Mouse (Mus musculus) lung, postnatal 10 days (tissue): ENCODE data around the gene 2410004B18Rik.
"Not testable (repeated sequence)": the region's sequence is repeated elsewhere in the genome, so short reads cannot be mapped to it uniquely, and the experiment has no call there.

Experiments used
- DNase-seq: peaks from one replicate; pipeline ENCODE4 v3.0.0; 2021

The 2410004B18Rik gene

DNA sequence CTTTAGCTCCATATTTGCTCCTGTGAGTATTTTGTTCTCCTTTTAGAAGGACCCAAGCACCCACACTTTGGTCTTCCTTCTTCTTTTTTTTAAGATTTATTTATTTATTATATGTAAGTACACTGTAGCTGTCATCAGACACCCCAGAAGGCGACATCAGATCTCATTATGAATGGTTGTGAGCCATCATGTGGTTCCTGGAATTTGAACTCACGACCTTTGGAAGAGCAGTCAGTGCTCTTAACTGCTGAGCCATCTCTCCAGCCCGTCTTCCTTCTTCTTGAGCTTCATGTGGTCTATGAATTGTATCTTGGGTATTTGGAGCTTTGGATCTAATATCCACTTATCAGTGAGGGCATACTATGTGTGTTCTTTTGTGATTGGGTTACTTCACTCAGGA, 27.8 kb downstream of the 2410004B18Rik start:
- not testable (repeated sequence) for DNase-seq

DNA sequence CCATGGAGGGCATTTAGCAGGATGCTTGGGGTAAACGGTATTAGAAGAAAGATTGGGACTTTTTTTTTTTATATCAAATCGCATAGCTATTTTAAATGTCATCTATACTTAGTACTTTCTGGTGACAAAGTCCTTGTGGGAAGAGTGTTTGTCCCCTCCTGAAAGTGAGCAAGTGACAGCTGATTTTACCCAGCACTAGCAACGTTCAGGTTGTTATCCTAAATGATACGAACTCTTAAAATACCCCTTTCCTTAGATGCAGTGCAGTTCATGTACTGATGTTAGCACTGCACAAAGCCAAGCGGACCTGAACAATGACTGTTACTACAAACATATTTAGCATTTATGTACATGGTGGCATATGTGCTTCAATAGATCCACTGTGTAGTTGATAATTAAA, 29.0 kb downstream of the 2410004B18Rik start:
- DNase-seq = no peak

DNA sequence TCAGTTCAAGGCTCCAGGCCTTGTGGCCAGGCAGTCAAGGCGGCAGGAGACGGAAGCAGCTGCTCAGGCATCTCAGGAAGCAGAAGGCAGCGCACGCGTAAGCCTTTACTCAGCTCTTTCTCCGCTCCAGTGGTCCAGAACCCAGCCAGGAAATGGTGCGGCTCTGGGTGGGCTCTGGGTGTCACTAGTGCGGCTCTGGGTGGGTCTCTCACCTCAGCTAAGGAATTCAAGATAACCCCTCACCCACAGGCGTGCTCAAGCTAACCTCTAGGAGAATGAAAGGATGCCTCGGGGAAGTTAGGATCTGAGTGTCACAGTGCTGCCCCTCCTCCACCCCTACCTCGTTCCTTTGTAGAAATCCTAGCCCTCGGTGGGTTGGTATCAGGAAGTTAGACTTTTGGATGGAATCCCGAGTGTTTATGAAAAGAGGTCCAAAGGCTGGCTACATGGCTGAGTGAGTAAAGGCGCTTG, 31.3 kb downstream of the 2410004B18Rik start:
- peak; percentile 11 for DNase-seq

DNA sequence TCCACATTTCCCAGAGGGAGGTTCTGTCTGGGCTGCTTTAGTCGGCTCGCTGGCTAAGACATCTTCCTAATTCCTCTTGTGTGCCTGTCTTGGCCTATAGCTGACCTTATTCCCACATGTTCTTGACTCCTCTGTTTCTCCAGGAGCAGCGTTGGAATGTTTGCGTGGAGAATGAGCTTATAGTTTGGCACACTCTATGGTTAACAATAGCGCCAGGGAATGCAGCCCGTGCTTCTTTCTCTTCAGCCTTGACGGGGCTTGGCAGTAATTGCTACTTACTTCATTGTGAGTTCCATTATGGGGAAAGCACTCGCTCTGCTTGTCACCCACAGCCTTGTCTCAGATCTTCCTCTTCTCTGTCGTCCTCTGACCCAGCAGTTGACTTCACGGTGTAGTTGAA, 33.7 kb downstream of the 2410004B18Rik start:
- peak; percentile 22 for DNase-seq

DNA sequence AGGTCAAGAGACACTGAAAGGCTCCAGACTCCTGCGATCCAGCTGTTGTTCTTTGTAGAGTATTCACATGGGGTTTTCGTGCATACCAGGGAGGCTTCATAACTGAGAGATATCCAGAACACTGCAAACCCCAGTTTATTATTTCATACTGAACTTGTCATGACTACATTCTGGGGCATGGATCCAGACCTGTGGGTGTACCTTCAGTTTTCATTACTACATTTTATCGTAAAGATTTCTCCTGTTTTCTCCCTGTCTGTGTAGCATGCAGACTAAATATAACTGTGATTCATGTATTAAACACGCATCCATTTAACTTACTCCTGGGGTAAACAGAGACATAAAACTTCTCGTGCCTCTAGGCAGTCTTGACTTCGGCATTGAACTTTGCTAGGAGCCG, 37.2 kb downstream of the 2410004B18Rik start:
- no peak for DNase-seq

DNA sequence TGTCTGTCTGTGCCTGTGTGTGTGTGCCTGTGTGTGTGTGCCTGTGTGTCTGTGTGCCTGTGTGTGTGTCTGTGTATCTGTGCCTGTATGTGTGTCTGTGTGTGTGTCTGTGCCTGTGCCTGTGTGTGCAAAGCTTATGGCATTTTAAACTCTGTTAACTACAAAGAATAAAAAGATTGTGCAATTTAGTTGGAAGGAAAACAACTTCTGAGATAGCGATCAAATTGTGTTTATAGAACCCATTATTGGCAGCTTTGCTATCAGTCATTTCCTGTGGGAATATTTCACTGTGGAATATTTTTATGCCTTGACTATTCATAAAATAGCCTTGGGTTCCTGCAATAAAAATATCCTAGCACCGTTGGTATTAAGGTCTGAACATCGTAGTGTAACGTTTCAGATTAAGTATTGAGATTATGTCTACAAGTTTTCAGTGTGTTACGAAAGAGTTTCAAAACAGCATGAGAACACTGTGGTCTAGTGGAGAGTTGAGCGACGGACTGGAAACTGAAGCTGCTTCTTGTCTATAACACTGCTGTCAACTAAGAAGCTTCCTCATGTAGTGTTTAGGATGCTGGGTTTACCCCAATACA, 47.6 kb downstream of the 2410004B18Rik start:
- peak; percentile 32 for DNase-seq

DNA sequence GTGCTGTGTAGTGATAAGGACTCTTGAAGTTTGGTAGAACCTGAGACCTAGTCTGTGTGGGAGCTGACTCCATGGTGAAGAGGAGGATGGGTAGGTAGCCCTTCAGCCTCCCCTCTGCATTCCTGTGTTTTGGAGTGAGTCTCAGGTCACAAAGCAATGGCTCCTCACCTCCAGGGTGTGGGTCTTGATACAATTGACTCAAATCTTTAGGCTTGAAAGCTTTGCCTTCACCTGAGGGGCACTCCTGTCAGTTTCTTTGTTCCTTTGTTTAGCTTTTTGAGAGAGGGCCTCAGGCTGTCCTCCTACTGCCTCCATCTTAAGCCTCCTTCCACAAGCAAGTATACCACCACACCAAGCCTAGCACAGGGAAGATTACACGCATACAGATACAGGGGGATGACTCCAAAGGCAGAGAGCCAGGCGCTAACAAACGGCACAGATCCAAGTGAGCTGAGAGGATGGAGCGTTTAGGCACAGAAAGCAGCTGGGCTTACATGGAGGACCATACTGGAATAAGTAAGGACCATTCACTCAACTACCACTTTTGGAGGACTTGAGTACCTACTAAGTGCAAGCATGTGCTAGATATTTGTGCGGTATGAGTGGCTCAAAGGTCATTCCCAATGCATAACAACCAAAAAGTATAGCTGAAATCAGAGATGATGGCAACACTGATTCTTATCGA, 48.6 kb downstream of the 2410004B18Rik start:
- DNase-seq = peak; percentile 43

DNA sequence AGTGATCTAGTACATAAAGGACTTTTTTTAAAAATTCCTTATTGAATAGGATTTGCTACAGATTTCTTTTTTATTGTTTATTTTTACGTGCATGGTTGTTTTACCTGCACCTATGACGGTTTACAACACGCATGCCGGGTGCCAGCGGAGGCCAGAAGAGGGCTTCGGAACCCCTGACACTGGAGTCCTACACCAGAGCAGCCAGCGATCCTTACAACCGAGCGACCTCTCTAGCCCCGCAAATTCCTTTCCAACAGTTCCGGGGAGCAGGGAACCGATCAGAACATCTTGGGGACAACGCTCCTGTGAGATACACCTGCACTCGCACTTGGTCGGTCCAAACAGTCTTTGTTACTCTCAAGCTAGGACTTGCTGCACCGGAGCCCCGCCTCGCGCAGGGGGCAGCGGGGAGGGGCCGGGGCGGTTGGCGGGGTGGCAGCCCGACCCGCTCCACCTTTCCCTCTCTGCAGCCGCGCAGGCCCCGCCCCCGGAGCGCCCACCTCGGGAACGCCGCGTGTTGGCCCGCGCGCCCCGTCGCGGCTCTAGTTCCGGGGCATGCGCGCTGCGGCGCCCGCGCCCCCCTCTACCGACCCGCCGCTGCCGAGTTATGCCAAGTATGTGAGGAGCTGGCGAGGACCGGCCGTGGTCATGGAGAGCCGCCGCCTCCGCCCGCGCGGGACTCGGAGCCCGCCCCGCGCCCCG, 49.6 kb downstream of the 2410004B18Rik start, which contains the start of gene Syde2:
Syde2 (plus strand) TSS at position 603 of the 702 bp plus-strand sequence.
- DNase-seq = peak; percentile 93

DNA sequence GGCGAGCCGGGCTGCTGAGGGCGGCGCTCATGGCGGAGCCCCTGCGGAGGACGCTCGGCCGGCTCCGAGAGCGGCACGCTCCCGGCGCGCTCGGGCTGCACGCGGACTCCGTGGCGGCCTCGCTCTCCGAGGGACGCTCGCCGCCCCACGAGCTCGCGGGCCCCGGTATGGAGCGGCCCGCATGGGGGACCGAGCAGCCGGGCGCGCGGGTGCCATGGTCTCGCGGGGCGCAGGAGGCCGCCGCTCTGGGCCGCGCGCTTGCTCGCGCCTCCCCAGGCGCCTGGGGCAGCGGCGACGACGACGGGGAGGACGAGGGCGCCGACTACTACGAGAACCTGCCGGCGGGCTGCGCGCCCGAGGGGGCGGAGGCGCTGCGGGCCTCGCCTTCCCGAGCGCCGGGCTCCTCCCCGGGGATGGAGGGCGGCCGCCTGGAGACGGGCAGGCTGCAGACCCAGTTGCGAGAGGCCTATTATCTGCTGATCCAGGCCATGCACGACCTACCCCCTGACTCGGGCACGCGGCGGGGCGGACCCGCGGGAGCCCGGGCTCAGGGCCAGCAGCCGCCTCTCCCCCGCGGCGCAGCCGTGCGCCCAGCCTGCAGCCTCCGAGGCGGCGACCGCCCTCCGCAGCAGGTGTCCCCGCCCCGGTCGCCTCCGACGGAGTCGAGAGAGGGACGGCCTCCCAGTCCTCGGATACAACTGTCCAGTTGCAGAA, 50.3 kb downstream of the 2410004B18Rik start:
- peak; percentile 90 for DNase-seq

DNA sequence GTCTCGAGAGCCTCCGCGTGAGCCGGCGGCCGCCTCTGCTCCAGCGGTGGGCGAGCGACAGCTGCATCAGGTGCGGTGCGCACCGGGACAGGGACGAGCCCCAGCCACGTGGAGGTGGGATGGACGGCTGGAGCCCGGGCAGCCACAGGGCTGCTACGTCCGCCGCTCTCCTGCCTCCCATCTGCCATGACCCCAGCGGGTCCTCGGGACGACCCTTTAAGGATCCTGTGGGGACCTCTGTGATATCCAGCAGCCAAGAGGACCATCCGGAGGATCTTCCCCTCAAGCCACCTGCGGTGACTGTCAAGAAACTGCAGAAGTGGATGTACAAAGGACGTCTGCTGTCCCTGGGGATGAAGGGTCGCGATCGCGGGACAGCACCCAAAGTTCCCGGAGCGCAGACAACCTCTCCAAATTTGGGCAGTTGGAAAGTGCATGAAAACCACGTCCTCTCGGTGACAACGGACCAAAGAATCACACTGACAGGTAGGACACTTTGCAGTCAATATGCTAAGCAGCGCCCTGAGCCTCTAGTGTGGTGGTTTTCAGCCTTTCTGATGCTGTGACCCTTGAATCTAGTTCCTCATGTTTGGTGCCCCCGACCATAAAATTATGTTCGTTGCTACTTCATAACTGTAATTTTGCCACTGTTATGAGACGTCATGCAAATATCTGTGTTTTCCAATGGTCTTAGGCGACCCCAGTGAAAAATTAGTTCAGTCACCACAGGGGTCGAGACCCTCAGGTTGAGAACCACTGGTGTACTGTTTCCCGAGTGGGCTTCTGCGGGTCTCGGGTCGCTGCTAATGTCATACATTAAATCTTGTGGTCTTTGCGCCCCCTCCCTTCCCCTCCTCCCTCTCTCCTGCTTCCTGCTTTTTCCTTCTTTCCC, 51.1 kb downstream of the 2410004B18Rik start:
- DNase-seq = peak; percentile 19

DNA sequence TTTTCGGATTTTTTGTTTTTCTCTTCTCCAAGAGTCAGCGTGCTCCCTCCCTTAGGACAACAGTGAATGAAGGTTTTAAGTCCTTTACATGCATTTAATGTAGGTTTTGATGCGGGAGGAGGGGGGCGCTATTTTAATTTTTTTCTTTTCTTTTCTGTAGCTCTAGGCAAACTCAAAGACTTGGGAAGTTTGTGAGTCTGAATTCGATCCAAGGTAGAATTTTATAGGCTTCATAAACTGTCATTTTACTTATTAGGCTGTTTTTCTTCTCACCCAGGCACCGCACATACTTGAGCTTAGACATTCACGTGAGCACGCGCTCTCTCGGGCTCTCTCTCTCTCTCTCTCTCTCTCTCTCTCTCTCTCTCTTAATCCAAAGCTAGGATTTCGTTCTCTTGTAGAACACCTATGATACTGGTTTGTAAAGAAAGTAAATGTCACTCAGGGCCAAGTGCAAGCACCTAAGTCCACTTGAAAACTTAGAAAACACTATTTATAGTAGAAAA, 51.8 kb downstream of the 2410004B18Rik start:
- DNase-seq = peak; percentile 18

DNA sequence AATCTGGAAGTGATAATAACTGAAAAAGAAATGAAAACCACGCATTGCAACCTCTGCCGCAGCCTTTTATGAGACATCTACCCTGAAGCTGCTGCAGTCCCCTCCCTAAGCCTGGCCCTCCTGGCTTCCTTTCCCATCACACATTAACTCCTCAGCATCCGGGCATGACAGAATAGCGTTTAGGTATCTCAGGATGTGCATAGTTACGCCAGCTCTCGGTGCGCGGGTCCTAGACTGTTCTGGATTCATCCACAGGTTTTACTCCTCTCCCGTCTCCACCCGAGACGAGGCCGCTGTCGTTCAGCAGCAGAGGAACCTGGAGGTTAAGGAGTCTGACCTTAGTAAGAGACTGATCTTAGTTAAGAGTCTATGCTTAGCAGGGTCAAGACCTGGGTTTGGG, 53.3 kb downstream of the 2410004B18Rik start:
- no peak for DNase-seq

DNA sequence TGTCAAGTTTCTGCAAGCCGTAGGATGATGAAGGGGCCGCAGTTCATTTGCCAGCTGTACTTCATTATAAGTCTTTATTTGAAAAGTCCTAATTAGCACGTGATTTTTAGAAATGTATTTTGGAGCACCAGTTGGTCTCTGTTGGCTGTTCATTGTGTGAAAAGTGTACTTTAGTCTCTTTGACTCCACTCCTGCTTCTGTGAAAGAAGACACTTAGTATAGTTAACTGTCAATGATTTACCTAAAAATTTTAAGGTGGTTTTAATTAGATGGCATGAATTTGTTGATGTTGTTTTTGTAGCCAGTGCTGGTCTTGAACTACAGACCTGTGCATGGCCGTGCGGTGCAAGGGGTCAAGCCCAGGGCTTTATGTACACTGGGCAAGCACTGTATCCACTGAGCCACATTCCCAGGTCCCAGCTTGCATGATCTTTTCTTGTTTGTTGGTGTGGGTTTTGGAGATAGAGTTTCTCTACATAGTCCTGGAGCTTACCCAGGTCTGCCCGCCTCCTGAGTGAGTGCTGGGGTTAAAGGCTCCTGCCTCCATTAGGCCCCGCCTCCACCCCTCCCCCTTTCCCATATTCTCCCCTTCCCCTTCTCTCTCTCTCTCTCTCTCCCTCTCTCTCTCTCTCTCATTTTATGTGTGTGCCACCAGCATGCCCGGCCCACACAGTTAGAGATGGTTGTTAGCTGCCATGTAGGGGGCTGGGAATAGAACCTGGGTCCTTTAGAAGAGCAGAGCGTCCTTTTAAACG, 54.3 kb downstream of the 2410004B18Rik start:
- no peak for DNase-seq

DNA sequence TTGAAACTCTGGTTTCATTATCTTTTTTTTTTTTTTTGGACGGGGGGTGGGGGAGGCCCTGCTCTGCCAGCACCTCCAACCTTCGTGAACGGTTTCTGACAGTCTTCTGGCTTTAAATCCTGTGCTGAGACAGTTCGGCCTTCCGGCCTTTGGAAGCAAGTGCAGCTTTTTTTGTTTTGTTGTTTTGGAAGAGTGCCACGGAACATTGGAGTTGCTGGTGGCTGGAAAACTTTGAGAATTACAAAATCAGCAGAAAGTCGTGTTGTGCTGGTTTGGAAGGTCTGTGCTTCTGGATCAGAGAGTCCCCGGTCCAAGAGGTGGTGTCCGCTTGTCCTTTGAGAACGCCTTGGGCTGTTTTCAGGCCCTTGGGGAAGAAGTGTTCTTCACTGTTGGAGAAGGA, 55.0 kb downstream of the 2410004B18Rik start:
- DNase-seq = peak; percentile 84

DNA sequence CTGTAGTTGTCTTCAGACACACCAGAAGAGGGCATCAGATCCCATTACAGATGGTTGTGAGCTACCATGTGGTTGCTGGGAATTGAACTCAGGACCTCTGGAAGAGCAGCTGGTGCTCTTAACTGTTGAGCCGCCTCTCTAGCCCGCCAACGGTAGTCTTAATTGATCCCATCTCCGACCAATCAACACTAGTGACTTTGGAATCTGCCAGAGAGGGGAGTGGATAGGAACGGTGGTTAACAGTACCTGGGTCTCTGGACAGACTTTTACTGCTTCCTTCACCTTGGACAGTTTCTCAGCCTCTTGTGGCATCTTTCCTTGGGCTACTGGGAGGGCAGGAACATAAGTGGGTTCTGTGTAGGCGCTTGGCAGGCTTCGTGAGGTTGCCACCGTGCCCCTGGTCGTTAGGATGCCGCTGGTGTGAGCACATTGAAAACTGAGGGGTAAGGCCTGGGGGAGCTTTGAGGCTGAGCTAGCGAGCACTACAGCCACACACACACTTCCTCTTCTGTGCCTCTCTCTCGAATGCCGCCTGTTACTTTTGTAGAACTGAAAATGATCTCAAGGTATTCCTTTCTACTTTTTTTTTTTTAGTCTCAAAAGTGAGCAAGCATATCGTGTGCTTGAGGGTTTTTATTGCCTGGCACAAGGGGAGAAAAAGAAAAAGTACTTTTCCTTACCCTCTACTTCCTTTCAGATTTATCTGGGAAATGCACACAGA, 55.8 kb downstream of the 2410004B18Rik start:
- no peak for DNase-seq
